Mouse (Mus musculus) erythroblast, embryonic 14.5 days (primary cell): ENCODE results near the gene Cdk17.

Source experiments
- GATA1 ChIP-seq: IDR thresholded peaks from 2 replicates; pipeline ENCODE4 v1.6.1; 2012; ENCODE audit warnings: low read length, inconsistent platforms, mixed read lengths
- TAL1 ChIP-seq: IDR thresholded peaks from 3 replicates; pipeline ENCODE4 v1.6.1; 2012; ENCODE audit warnings: low read length, inconsistent platforms, mixed read lengths

DNA sequence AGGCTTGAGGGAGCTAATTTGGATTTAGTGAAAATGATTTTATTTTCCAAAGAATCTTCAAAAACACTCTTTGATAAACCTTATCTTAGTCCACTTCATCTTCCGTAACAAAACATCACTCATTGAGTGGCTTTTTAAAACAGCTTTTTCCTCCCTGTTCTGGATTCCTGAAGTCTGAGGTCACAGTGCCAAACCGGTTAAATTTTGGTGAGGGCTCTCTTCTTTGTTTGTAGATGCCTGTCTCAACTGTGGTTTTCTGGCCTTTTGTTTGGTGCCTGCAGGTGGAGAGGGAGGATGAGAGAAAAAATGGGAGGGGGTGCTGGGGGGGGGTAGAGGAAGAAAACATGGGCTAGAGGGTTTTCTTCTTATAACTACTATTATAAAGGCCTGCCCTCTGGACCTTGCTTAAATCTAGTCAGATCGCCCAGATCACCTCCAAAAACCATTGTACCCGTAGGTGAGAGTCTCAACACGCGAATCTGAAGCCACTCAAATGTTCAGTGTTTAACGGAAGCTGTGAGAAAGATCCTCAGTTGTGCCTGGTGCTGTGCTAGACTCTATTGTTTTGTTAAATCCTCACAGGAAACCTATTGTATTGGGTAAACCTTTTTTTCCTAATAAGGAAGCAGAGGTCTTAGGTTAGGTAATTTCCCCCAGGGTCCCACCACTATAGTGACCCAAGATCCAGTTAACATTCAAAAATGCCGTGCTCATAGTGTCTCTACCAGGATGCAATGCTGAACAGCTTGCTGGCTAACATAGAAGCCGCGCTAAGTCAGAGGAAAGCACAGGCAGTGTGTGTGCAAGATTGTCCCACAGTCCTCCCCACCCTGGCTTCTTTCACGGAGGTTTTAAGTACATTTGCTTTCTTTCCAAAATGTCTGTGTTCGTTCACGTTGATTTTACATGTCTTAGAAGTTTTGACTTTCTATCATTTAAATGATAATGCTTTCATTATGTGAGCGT, 5.0 kb downstream of the Cdk17 start:
- TF ChIP-seq GATA1 (no peak), TAL1 (no peak)
